Mouse (Mus musculus) forebrain, embryonic 13.5 days (tissue): Measurements from ENCODE around the gene Olfr56. TPM values are rescaled to one million over a fixed set of nuclear protein-coding genes. Genes with fewer than 3 reads are reported as not detected.
"Not testable (repeated sequence)": the region's sequence is repeated elsewhere in the genome, so short reads cannot be mapped to it uniquely, and the experiment has no call there.

Source experiments
- ATAC-seq: fragments of 200-750 bp; cut with Nextera tagmentation; 2 replicates; pipeline ENCODE4 v1.8.0; 2017
- H3K27ac ChIP-seq: fragments of 300-500 bp; sonication (generic); 2 replicates; pipeline ENCODE4 v1.5.1; 2015; ENCODE audit warnings: inconsistent platforms, mild to moderate bottlenecking, moderate library complexity
- H3K27me3 ChIP-seq: fragments of 300-500 bp; sonication (generic); 2 replicates; pipeline ENCODE4 v1.6.1; 2015; ENCODE audit warnings: mild to moderate bottlenecking, inconsistent platforms
- H3K36me3 ChIP-seq: fragments of 300-500 bp; sonication (generic); 2 replicates; pipeline ENCODE4 v1.6.1; 2015; ENCODE audit warnings: mild to moderate bottlenecking, inconsistent platforms; ENCODE audit not compliant: poor library complexity, severe bottlenecking
- H3K4me1 ChIP-seq: fragments of 300-500 bp; sonication (generic); 2 replicates; pipeline ENCODE4 v1.6.1; 2015; ENCODE audit warnings: inconsistent platforms
- H3K4me2 ChIP-seq: fragments of 300-500 bp; sonication (generic); 2 replicates; pipeline ENCODE4 v1.6.1; 2015; ENCODE audit warnings: inconsistent platforms, mild to moderate bottlenecking, moderate library complexity
- H3K4me3 ChIP-seq: fragments of 300-500 bp; sonication (generic); 2 replicates; pipeline ENCODE4 v1.5.1; 2015; ENCODE audit warnings: mild to moderate bottlenecking, inconsistent platforms
- H3K9ac ChIP-seq: fragments of 300-500 bp; sonication (generic); 2 replicates; pipeline ENCODE4 v1.6.1; 2015; ENCODE audit warnings: mild to moderate bottlenecking, inconsistent platforms
- H3K9me3 ChIP-seq: fragments of 300-500 bp; sonication (generic); replicated peaks from 2 replicates; pipeline ENCODE4 v1.6.1; 2016; ENCODE audit warnings: inconsistent platforms
- WGBS: fragments of 180-500 bp; shearing (Covaris S2); methylation state at CpG from one replicate; pipeline ENCODE4 v1.1.7; 2015; 5-methylcytosine and 5-hydroxymethylcytosine counted together
- polyA plus RNA-seq: library from polyadenylated mRNA; unstranded; fragments of >200 nt; fragmentation: Nextera tagmentation; extraction: Ambion mirVana; gene quantifications from 2 replicates; pipeline ENCODE4 v1.2.1, GENCODE M21; 2015

The Olfr56 gene
- polyA plus RNA-seq, 1 experiment from 2014 or later = not detected

DNA sequence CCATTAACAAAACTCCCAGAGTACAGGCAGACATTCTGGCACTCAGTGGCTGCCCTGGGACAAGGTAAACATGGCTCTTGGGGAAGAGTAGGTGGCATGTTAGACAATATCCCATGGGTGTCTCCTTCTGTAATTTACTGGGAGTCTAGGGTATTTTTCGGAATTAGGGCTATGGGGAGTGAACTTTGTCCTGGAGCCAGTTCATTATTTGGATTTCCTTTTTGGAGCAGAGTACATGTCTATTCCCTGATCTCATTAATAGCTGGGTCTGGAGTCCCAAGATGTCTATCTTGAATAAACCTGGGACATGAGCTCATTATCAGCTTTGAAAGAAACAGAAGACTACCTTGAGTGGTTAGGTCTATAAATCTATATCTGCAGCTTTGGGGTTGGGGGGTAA, 175.4 kb downstream of the Olfr56 start, which contains the start of gene Olfr1394:
Olfr1394 (plus strand) TSS at position 301 of the 400 bp plus-strand sequence.
- no peak for ATAC-seq
- H3K36me3 ChIP-seq = no peaks in the 10 kb centered on the region
- no peak within 1 kb of the TSS for H3K4me2 ChIP-seq
- no peak within 1 kb of the TSS for H3K9ac ChIP-seq
- H3K27me3 ChIP-seq = no peaks in the 10 kb centered on the region
- H3K9me3 ChIP-seq = no peaks in the 10 kb centered on the region
- H3K4me3 ChIP-seq = no peak within 1 kb of the TSS
- H3K4me1 ChIP-seq = no peaks in the 10 kb centered on the region
- H3K27ac ChIP-seq = no peak within 1 kb of the TSS
- WGBS = 88% methylated on average over 1 of the region's 1 CpGs

GRCm38 (mm10) chr11:49156821-49157814, 178.4 kb downstream of the Olfr56 start:
- no peak for ATAC-seq
- WGBS = 89% methylated on average over 2 of the region's 2 CpGs
- no peaks in the 10 kb centered on the region for H3K27me3 ChIP-seq
- H3K4me3 ChIP-seq = no peak overlapping the region
- H3K4me2 ChIP-seq = no peak overlapping the region
- H3K9ac ChIP-seq = no peak overlapping the region
- H3K9me3 ChIP-seq = no peaks in the 10 kb centered on the region
- H3K36me3 ChIP-seq = no peaks in the 10 kb centered on the region
- H3K4me1 ChIP-seq = no peaks in the 10 kb centered on the region
- H3K27ac ChIP-seq = no peak overlapping the region

DNA sequence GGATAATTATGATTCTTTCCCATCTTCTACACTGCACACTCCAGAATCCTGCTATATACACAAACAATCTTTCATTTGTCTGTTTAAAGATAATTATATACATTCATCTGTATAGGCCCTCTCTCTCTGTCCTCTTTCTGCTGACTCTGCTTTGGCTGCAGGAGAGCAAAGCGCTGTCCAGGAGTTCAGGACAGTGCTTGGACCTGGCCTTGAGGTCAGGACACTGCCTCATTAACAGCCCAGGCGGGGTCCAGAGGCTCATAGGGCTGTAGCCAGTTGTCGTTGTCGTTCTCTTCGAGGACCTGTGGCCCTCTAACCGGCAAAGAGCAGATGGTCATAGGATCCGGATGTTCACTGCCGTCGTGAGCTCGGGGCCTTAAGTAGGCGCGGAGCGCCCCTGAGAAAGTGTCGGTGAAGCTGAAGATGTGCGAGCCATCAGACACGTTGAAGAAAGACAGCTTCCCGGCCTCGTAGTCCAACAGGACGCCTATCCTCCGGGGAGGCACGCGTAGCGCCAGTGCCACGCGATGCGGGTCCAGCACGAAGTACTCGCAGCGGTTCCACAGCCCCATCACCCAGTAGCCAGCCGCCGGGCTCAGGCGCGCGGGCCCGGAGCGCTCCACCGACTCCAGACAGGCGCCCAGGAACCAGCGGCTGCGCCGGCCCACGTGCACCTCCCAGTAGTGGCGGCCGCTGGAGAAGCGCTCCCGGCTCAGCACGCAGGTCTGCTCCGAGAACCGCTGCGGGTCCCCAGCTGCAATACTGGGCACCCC, 190.3 kb downstream of the Olfr56 start:
- Histone ChIP-seq H3K36me3 (no peaks in the 10 kb centered on the region), H3K4me1 (peaks cover 7% of the 10 kb centered on the region; the same call in 1 of the 2 replicates), H3K9me3 (peaks cover 7% of the 10 kb centered on the region; the same call in 1 of the 2 replicates), H3K27ac (no peak overlapping the region), H3K4me2 (peak overlapping the region; percentile 70), H3K4me3 (peak overlapping the region; percentile 42), H3K27me3 (peaks cover 25% of the 10 kb centered on the region), H3K9ac (peak overlapping the region; percentile 58)
- peak; percentile 81 for ATAC-seq
- WGBS = 7% methylated on average over 50 of the region's 50 CpGs

GRCm38 (mm10) chr11:49170576-49170975, 191.9 kb downstream of the Olfr56 start:
- Histone ChIP-seq H3K36me3 (no peaks in the 10 kb centered on the region), H3K4me3 (no peak overlapping the region), H3K27me3 (peaks cover 25% of the 10 kb centered on the region), H3K9me3 (peaks cover 7% of the 10 kb centered on the region; the same call in 1 of the 2 replicates), H3K9ac (no peak overlapping the region), H3K27ac (no peak overlapping the region), H3K4me1 (peaks cover 7% of the 10 kb centered on the region; the same call in 1 of the 2 replicates), H3K4me2 (no peak overlapping the region)
- WGBS = 88% methylated on average over 4 of the region's 4 CpGs
- no peak for ATAC-seq

DNA sequence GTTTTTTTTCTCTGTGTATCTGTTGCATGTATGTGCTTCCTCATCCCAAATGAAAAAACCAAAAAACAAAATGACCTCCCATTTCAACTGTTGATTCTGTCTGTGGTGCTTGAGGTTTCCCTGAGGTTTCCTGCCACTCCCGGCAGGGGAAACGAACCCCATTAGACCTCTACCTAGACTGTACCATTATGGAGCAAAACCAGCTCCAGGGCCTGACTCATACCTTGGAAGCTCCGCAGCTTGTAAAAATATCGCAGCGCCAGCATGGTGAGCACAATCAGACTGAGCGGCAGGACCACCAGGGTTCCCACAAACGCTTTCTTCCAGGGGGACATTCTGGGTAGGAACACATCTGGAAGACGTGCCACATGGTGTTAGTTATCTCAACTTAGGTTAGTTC, 196.7 kb downstream of the Olfr56 start:
- H3K27ac ChIP-seq = no peak overlapping the region
- ATAC-seq = no peak
- H3K9me3 ChIP-seq = no peaks in the 10 kb centered on the region
- no peaks in the 10 kb centered on the region for H3K36me3 ChIP-seq
- H3K4me3 ChIP-seq = no peak overlapping the region
- no peaks in the 10 kb centered on the region for H3K4me1 ChIP-seq
- WGBS = 92% methylated on average over 8 of the region's 8 CpGs
- H3K27me3 ChIP-seq = 0 out of 2 replicates have a peak, but pooled peaks cover 4% of the 10 kb centered on the region
- no peak overlapping the region for H3K9ac ChIP-seq
- H3K4me2 ChIP-seq = no peak overlapping the region

DNA sequence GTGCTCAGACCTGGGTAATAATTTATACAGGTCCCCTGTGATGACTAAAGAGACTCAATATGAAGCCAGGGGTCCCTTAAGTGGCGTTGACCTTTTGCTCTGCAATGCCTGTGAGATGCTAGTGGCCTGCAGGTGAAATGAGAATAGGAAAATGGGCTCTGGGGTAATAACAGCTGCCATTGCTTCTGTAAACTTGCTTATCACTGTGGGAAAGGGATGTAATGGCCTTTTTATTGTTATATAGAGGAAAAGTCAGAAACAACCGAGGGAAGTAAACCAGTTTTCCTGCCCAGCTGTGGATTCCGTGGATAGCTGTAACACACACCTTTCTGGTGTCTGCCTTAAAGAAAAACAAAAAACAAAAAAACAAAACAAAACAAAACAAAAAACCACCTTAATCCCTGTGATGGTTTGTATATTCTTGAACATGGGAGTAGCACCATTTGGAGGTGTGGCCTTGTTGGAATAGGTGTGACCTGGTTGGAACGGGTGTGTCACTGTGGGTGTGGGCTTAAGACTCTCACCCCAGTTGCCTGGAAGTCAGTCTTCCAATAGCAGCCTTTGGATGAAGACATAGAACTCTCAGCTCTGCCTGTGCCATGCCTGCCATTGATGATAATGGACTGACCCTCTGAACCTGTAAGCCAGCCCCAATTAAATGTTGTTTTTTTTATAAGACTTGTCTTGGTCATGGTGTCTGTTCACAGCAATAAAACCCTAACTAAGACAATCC, 197.5 kb downstream of the Olfr56 start:
- ATAC-seq, H3K4me1 ChIP-seq, H3K4me2 ChIP-seq, H3K9ac ChIP-seq, H3K27me3 ChIP-seq, H3K36me3 ChIP-seq, H3K9me3 ChIP-seq, H3K4me3 ChIP-seq, H3K27ac ChIP-seq: not testable (repeated sequence)
- WGBS = 87% methylated on average over 4 of the region's 4 CpGs

- 62% methylated on average over 1 of the region's 1 CpGs for WGBS
- no peaks in the 10 kb centered on the region for H3K27me3 ChIP-seq
- no peaks in the 10 kb centered on the region for H3K36me3 ChIP-seq
- no peak overlapping the region for H3K9ac ChIP-seq
- no peaks in the 10 kb centered on the region for H3K4me1 ChIP-seq
- no peak overlapping the region for H3K4me2 ChIP-seq
- no peak overlapping the region for H3K27ac ChIP-seq
- no peaks in the 10 kb centered on the region for H3K9me3 ChIP-seq
- ATAC-seq = no peak
- no peak overlapping the region for H3K4me3 ChIP-seq
Measured at GRCm38 (mm10) chr11:49183172-49183571, 204.5 kb downstream of the Olfr56 start.

Other genes starting within 250 kb of the Olfr56 start
- 585 and 587 TPM in 2 replicates for gene Rack1, start 178.6 kb upstream of the Olfr56 start, polyA plus RNA-seq
- gene Trim41, start 161.5 kb upstream of the Olfr56 start, polyA plus RNA-seq = 6.0 and 7.4 TPM in 2 replicates
- gene Trim7, start 152.7 kb upstream of the Olfr56 start, polyA plus RNA-seq = 0.71 and 0.80 TPM in 2 replicates
- gene Gm12184, start 152.2 kb upstream of the Olfr56 start, polyA plus RNA-seq = 4.2 and 5.2 TPM in 2 replicates
- 1.6 and 1.9 TPM in 2 replicates for gene Irgm1, start 107.2 kb upstream of the Olfr56 start, polyA plus RNA-seq
- gene Gm5431, start 76.7 kb upstream of the Olfr56 start, polyA plus RNA-seq = 0.08 TPM in 1 of 2 replicates, not detected in the other
- 1.5 and 2.2 TPM in 2 replicates for gene Psme2b, start 32.7 kb upstream of the Olfr56 start, polyA plus RNA-seq
- 0.15 and 0.24 TPM in 2 replicates for gene 9930111J21Rik1, start 509 bp downstream of the Olfr56 start, polyA plus RNA-seq
- not detected in 2 replicates for gene Gm12185, start 13.3 kb downstream of the Olfr56 start, polyA plus RNA-seq
- not detected in 2 replicates for gene Tgtp1, start 15.3 kb downstream of the Olfr56 start, polyA plus RNA-seq
- 0.13 and 0.21 TPM in 2 replicates for gene 9930111J21Rik2, start 72.4 kb downstream of the Olfr56 start, polyA plus RNA-seq
- gene Tgtp2, start 85.3 kb downstream of the Olfr56 start, polyA plus RNA-seq = not detected in 2 replicates
- gene Ifi47, start 97.7 kb downstream of the Olfr56 start, polyA plus RNA-seq = 0.27 and 0.47 TPM in 2 replicates
- gene Olfr1396, start 136.0 kb downstream of the Olfr56 start, polyA plus RNA-seq = not detected in 2 replicates
- gene Olfr1395, start 163.4 kb downstream of the Olfr56 start, polyA plus RNA-seq = not detected in 2 replicates
- gene Olfr1394, start 175.5 kb downstream of the Olfr56 start, polyA plus RNA-seq = not detected in 2 replicates
- 0.03 and 0.26 TPM in 2 replicates for gene Btnl9, start 208.3 kb downstream of the Olfr56 start, polyA plus RNA-seq
- 58.5 and 58.6 TPM in 2 replicates for gene Zfp62, start 224.4 kb downstream of the Olfr56 start, polyA plus RNA-seq